8 mouse cellular contexts compared by ENCODE assay signal in the genomic region with DNA sequence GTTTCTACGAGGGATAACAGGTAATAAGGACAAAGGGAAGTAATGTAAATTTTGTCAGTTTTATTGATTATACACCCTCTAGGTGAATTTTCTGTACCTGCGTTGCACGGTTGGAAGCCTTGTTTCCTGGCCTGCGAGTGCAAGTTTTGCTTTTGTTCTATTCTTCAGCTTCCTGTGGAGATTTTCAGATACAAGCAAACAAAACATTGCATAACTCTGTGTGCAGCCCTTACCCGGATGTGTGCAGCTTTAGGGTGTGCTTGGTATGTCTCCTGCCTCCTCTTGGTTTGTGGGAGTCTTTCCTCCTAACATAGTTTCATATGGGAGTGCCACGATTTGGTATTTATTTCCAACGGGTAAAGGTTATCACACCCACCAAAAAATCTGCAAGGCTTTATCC. TPM values are rescaled to one million over a fixed set of nuclear protein-coding genes. Genes with fewer than 3 reads are reported as not detected.
DNase-seq lines count a peak whose midpoint lies in the region; ATAC-seq and TF ChIP-seq lines count a peak whose summit lies in the region.

No protein-coding gene starts in this region.

- H3K4me3 ChIP-seq in kidney, adult 2 months (ENCODE audit: insufficient read depth, low read depth, low read length) = peak overlapping the region; percentile 85
- H3K4me3 ChIP-seq in forebrain, postnatal 0 days (ENCODE audit: low read depth, low read length) = peak overlapping the region; percentile 64

- peak overlapping the region; percentile 90 for H3K9ac ChIP-seq in forebrain, postnatal 0 days

- no peaks in the 10 kb centered on the region for H3K4me1 ChIP-seq in kidney, adult 2 months (ENCODE audit: control insufficient read depth, insufficient read depth, low read length)
- H3K4me1 ChIP-seq in forebrain, postnatal 0 days (ENCODE audit: insufficient read depth) = no peaks in the 10 kb centered on the region

- no peaks in the 10 kb centered on the region for H3K36me3 ChIP-seq in kidney, adult 2 months (ENCODE audit: control insufficient read depth, insufficient read depth, low read length)
- no peaks in the 10 kb centered on the region for H3K36me3 ChIP-seq in forebrain, postnatal 0 days (ENCODE audit: insufficient read depth)

- no peaks in the 10 kb centered on the region for H3K9me3 ChIP-seq in forebrain, postnatal 0 days (ENCODE audit: low read length)

- H3K4me2 ChIP-seq in forebrain, postnatal 0 days (ENCODE audit: low read depth) = peak overlapping the region; percentile 50

- TF ChIP-seq POLR2A in kidney, adult 2 months (IDR thresholded peaks at IDR 0.05; ENCODE audit: low read depth, low read length) = no peak

- DNase-seq in kidney, adult 2 months = peak; percentile 28
- DNase-seq in kidney, postnatal 25 days = no peak
- DNase-seq in NIH3T3 (ENCODE audit: low read depth) = peak; percentile 55
- DNase-seq in forebrain, postnatal 0 days = peak; percentile 71
- peak; percentile 17 to 27 for DNase-seq in kidney, postnatal 36 days
- DNase-seq in thymus, postnatal 14 days = peak; percentile 55
- no peak for DNase-seq in gastrocnemius, postnatal 4 days (ENCODE audit: low spot score in 2 of 2)

- no peak for TF ChIP-seq CTCF in kidney, adult 2 months (conservative IDR thresholded peaks at IDR 0.05; ENCODE audit: insufficient read depth, insufficient read length, low read depth, low read length)
- no peak for TF ChIP-seq CTCF in forebrain, postnatal 0 days (IDR thresholded peaks at IDR 0.05; ENCODE audit: low read depth)

- H3K27me3 ChIP-seq in kidney, adult 2 months (replicated peaks; ENCODE audit: control insufficient read depth, insufficient read depth, low read length) = no peaks in the 10 kb centered on the region
- no peaks in the 10 kb centered on the region for H3K27me3 ChIP-seq in forebrain, postnatal 0 days (ENCODE audit: insufficient read depth, low read length)

- WGBS in kidney, adult 2 months = 11% methylated on average over 7 of the region's 7 CpGs
- WGBS in forebrain, postnatal 0 days = 20% methylated on average over 7 of the region's 7 CpGs

- peak; percentile 32; the same call in 1 of the 2 replicates for ATAC-seq in forebrain, postnatal 0 days
- peak; percentile 44 for ATAC-seq in megakaryocyte progenitor cell, adult 5-6 weeks (replicated peaks; ENCODE audit: poor library complexity)

- H3K27ac ChIP-seq in kidney, adult 2 months (ENCODE audit: insufficient read depth, low read depth, low read length) = peak overlapping the region; percentile 96
- H3K27ac ChIP-seq in forebrain, postnatal 0 days (ENCODE audit: low read depth, low read length) = peak overlapping the region; percentile 99

RNA-seq across cellular contexts. Expression of a gene that starts 5.7 kb away (rescaled TPM):
- polyA plus RNA-seq in kidney, adult 2 months (2012; rRNA removed) = 120 and 154 TPM in 2 replicates
- total RNA-seq in forebrain, postnatal 0 days (2014; rRNA removed) = 12.6 and 14.8 TPM in 2 replicates
- 28.8 and 31.0 TPM in 2 replicates for polyA plus RNA-seq in forebrain, postnatal 0 days (2015; fragmentation: Nextera tagmentation; extraction: Ambion mirVana)
- 1.5 and 2.9 TPM in 2 replicates for total RNA-seq in megakaryocyte progenitor cell, adult 5-6 weeks (2015)
- total RNA-seq in megakaryocyte progenitor cell, adult 5-6 weeks (2017) = 2.6 and 4.9 TPM in 2 replicates
- total RNA-seq in gastrocnemius, postnatal 4 days (2021) = 1 to 10 TPM; 7.1 to 8.6 TPM

RNA-seq across cellular contexts. Expression of a gene that starts 53.6 kb away (rescaled TPM):
- 1.6 and 1.9 TPM in 2 replicates for polyA plus RNA-seq in kidney, adult 2 months (2012; rRNA removed)
- not detected in 2 replicates for total RNA-seq in forebrain, postnatal 0 days (2014; rRNA removed)
- polyA plus RNA-seq in forebrain, postnatal 0 days (2015; fragmentation: Nextera tagmentation; extraction: Ambion mirVana) = not detected in 2 replicates
- not detected in 2 replicates for total RNA-seq in megakaryocyte progenitor cell, adult 5-6 weeks (2015)
- total RNA-seq in megakaryocyte progenitor cell, adult 5-6 weeks (2017) = not detected in 2 replicates
- total RNA-seq in gastrocnemius, postnatal 4 days (2021) = not detected

Comparison
In these comparisons a context has a peak if more than half of its experiments do, and no peak if none do; other contexts are left out.
1. DNase-seq: peak in kidney, adult 2 months (single experiment), NIH3T3 (single experiment), forebrain, postnatal 0 days (single experiment), kidney, postnatal 36 days (2 of 2) and thymus, postnatal 14 days (single experiment); none in kidney, postnatal 25 days (0 of 2) and gastrocnemius, postnatal 4 days (0 of 2).